Mouse (Mus musculus): ENCODE data around the gene Peak1. TPM values are rescaled to one million over a fixed set of nuclear protein-coding genes. Genes with fewer than 3 reads are reported as not detected.
"Not testable (repeated sequence)": the region's sequence is repeated elsewhere in the genome, so short reads cannot be mapped to it uniquely, and the experiment has no call there.

Peak1 gene
- polyA plus RNA-seq, 1 experiment from 2014 or later: 19.2 TPM

GRCm38 (mm10) chr9:56235871-56236298 lies 182.0 kb downstream of the Peak1 start:
- Histone ChIP-seq H3K4me3 (ENCODE audit: low read depth, low read length) (no peak overlapping the region), H3K27me3 (replicated peaks; ENCODE audit: insufficient read depth, low read length) (no peaks in the 10 kb centered on the region), H3K9me3 (ENCODE audit: low read length) (no peaks in the 10 kb centered on the region), H3K36me3 (ENCODE audit: insufficient read depth, low read length) (peaks cover 13% of the 10 kb centered on the region; the same call in 1 of the 2 replicates), H3K4me1 (ENCODE audit: insufficient read depth, low read depth, low read length) (no peaks in the 10 kb centered on the region), H3K9ac (replicated peaks; ENCODE audit: low read depth) (no peak overlapping the region), H3K27ac (ENCODE audit: low read length) (no peak overlapping the region), H3K4me2 (replicated peaks; ENCODE audit: low read depth, low read length) (no peak overlapping the region)
- DNase-seq (ENCODE audit: low spot score) (no peak), ATAC-seq (no peak)
- TF ChIP-seq EP300 (IDR thresholded peaks at IDR 0.05) (no peak), CTCF (IDR thresholded peaks at IDR 0.05) (no peak)
- WGBS: 16% methylated on average over 6 of the region's 6 CpGs

DNA sequence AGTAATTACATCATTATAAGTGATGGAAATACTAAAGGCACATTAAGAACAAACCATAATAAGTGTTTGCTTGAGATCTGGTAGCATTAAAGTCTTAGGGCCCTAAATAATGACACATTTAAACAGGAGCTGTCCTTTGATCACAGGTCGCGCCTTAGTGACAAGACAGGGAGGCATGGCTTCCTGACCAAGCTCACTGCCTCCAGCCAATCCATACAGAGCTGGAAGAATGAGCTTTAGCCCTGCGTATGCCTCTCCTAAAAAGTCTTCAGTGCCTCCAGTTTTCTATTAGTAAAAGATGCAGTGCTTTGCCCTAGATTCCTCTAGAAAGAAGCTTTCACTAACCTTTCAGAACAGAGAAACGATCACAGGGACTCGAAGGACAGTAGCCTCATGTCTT lies 182.6 kb downstream of the Peak1 start:
- no peak for TF ChIP-seq EP300 (IDR thresholded peaks at IDR 0.05)
- no peak for TF ChIP-seq CTCF (IDR thresholded peaks at IDR 0.05)
- Histone ChIP-seq H3K27me3 (replicated peaks; ENCODE audit: insufficient read depth, low read length) (no peaks in the 10 kb centered on the region), H3K4me2 (replicated peaks; ENCODE audit: low read depth, low read length) (no peak overlapping the region), H3K4me1 (ENCODE audit: insufficient read depth, low read depth, low read length) (no peaks in the 10 kb centered on the region), H3K36me3 (ENCODE audit: insufficient read depth, low read length) (peaks cover 6% of the 10 kb centered on the region; the same call in 1 of the 2 replicates), H3K9me3 (ENCODE audit: low read length) (no peaks in the 10 kb centered on the region), H3K9ac (replicated peaks; ENCODE audit: low read depth) (no peak overlapping the region), H3K4me3 (ENCODE audit: low read depth, low read length) (no peak overlapping the region), H3K27ac (ENCODE audit: low read length) (no peak overlapping the region)
- WGBS: 75% methylated on average over 5 of the region's 5 CpGs
- ATAC-seq (no peak), DNase-seq (ENCODE audit: low spot score) (no peak)

- Histone ChIP-seq H3K27ac (ENCODE audit: low read length) (no peak overlapping the region), H3K4me1 (ENCODE audit: insufficient read depth, low read depth, low read length) (no peaks in the 10 kb centered on the region), H3K27me3 (replicated peaks; ENCODE audit: insufficient read depth, low read length) (no peaks in the 10 kb centered on the region), H3K36me3 (ENCODE audit: insufficient read depth, low read length) (no peaks in the 10 kb centered on the region), H3K4me2 (replicated peaks; ENCODE audit: low read depth, low read length) (no peak overlapping the region), H3K9me3 (ENCODE audit: low read length) (no peaks in the 10 kb centered on the region), H3K9ac (replicated peaks; ENCODE audit: low read depth) (no peak overlapping the region), H3K4me3 (ENCODE audit: low read depth, low read length) (no peak overlapping the region)
- ATAC-seq: no peak
- TF ChIP-seq CTCF (IDR thresholded peaks at IDR 0.05) (no peak), EP300 (IDR thresholded peaks at IDR 0.05) (no peak)
- DNase-seq (ENCODE audit: low spot score): no peak
- 76% methylated on average over 3 of the region's 3 CpGs for WGBS
Observed at GRCm38 (mm10) chr9:56234561-56234960, 183.3 kb downstream of the Peak1 start.

DNA sequence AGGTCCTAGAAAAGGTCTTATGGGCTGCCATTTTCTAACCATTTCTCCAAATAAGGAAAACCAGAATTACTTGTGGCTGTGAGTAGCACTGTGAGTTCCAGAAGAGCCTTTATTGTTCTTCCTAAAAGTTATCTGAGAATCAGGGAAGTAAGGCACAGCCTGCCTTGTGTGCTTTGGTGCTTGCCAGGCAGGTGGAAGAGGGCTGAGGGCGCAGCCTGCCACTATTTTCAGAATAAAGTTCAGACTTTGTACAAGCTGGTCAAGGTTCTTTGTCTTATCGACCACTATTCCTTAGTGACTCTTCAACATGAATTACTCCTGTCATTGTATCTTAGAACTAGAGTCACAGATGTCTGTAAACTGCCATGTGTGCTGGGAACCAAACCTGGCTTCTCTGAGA lies 184.6 kb downstream of the Peak1 start:
- no peak overlapping the region for H3K4me2 ChIP-seq (replicated peaks; ENCODE audit: low read depth, low read length)
- no peaks in the 10 kb centered on the region for H3K27me3 ChIP-seq (replicated peaks; ENCODE audit: insufficient read depth, low read length)
- H3K9ac ChIP-seq (replicated peaks; ENCODE audit: low read depth): no peak overlapping the region
- H3K27ac ChIP-seq (ENCODE audit: low read length): no peak overlapping the region
- WGBS: 85% methylated on average over 2 of the region's 2 CpGs
- H3K9me3 ChIP-seq (ENCODE audit: low read length): no peaks in the 10 kb centered on the region
- H3K36me3 ChIP-seq (ENCODE audit: insufficient read depth, low read length): no peaks in the 10 kb centered on the region; the same call in 1 of the 2 replicates
- ATAC-seq (no peak), DNase-seq (ENCODE audit: low spot score) (no peak)
- H3K4me3 ChIP-seq (ENCODE audit: low read depth, low read length): no peak overlapping the region
- H3K4me1 ChIP-seq (ENCODE audit: insufficient read depth, low read depth, low read length): no peaks in the 10 kb centered on the region
- no peak for TF ChIP-seq EP300 (IDR thresholded peaks at IDR 0.05)
- no peak for TF ChIP-seq CTCF (IDR thresholded peaks at IDR 0.05)

DNA sequence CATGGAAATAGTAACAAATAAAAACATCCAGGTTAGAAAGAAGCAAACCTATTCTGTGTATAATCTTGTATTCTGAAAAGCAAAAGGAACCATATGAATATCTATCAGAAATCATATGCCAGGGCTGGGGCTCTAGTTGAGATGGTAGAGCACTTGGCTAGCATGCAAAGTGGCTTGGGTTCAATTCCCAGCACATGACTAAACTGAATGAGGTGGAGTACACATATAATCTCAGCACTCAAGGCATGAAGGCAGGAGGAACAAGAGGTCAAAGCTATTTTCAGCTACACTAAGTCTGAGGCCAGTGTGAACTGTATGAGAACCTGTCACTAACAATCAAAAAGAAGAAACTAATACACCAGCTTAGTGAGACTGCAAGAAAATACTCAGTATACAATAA lies 187.0 kb downstream of the Peak1 start:
- Histone ChIP-seq H3K9me3 (ENCODE audit: low read length) (no peaks in the 10 kb centered on the region), H3K27ac (ENCODE audit: low read length) (no peak overlapping the region), H3K9ac (replicated peaks; ENCODE audit: low read depth) (no peak overlapping the region), H3K27me3 (replicated peaks; ENCODE audit: insufficient read depth, low read length) (no peaks in the 10 kb centered on the region), H3K4me1 (ENCODE audit: insufficient read depth, low read depth, low read length) (no peaks in the 10 kb centered on the region), H3K36me3 (ENCODE audit: insufficient read depth, low read length) (peaks cover 6% of the 10 kb centered on the region; the same call in 1 of the 2 replicates), H3K4me2 (replicated peaks; ENCODE audit: low read depth, low read length) (no peak overlapping the region), H3K4me3 (ENCODE audit: low read depth, low read length) (no peak overlapping the region)
- DNase-seq (ENCODE audit: low spot score): no peak
- TF ChIP-seq CTCF (IDR thresholded peaks at IDR 0.05): no peak
- TF ChIP-seq EP300 (IDR thresholded peaks at IDR 0.05): no peak
- ATAC-seq: no peak

GRCm38 (mm10) chr9:56227626-56228025 lies 190.2 kb downstream of the Peak1 start:
- no peak for TF ChIP-seq EP300 (IDR thresholded peaks at IDR 0.05)
- no peak for TF ChIP-seq CTCF (IDR thresholded peaks at IDR 0.05)
- Histone ChIP-seq H3K4me2 (replicated peaks; ENCODE audit: low read depth, low read length) (no peak overlapping the region), H3K9me3 (ENCODE audit: low read length) (no peaks in the 10 kb centered on the region), H3K4me3 (ENCODE audit: low read depth, low read length) (no peak overlapping the region), H3K4me1 (ENCODE audit: insufficient read depth, low read depth, low read length) (no peaks in the 10 kb centered on the region), H3K9ac (replicated peaks; ENCODE audit: low read depth) (no peak overlapping the region), H3K27ac (ENCODE audit: low read length) (no peak overlapping the region), H3K36me3 (ENCODE audit: insufficient read depth, low read length) (peaks cover 10% of the 10 kb centered on the region; the same call in 1 of the 2 replicates), H3K27me3 (replicated peaks; ENCODE audit: insufficient read depth, low read length) (no peaks in the 10 kb centered on the region)
- DNase-seq (ENCODE audit: low spot score): no peak
- WGBS: 88% methylated on average over 7 of the region's 7 CpGs
- no peak for ATAC-seq

GRCm38 (mm10) chr9:56223429-56224051 lies 194.3 kb downstream of the Peak1 start:
- H3K4me2 ChIP-seq (replicated peaks; ENCODE audit: low read depth, low read length); H3K27ac ChIP-seq (ENCODE audit: low read length); H3K27me3 ChIP-seq (replicated peaks; ENCODE audit: insufficient read depth, low read length); H3K4me1 ChIP-seq (ENCODE audit: insufficient read depth, low read depth, low read length); H3K4me3 ChIP-seq (ENCODE audit: low read depth, low read length); H3K9me3 ChIP-seq (ENCODE audit: low read length); H3K9ac ChIP-seq (replicated peaks; ENCODE audit: low read depth); H3K36me3 ChIP-seq (ENCODE audit: insufficient read depth, low read length); DNase-seq (ENCODE audit: low spot score): not testable (repeated sequence)
- WGBS: 44% methylated on average over 32 of the region's 45 CpGs
- peak; percentile 100 for ATAC-seq

Measured in lung, postnatal 0 days (tissue).